ENCODE assay signal across 8 mouse cellular contexts in genomic region chrX:11663187-11663829, GRCm38 (mm10).
A peak's percentile ranks its signal among the peaks of the same experiment; 100 is the strongest.
DNase-seq lines count a peak whose midpoint lies in the region; ATAC-seq and TF ChIP-seq lines count a peak whose summit lies in the region.

No protein-coding gene starts in this region.

- TF ChIP-seq CTCF in kidney, adult 2 months (conservative IDR thresholded peaks at IDR 0.05; ENCODE audit: insufficient read depth, insufficient read length, low read depth, low read length), result no peak

- no peaks in the 10 kb centered on the region for H3K36me3 ChIP-seq in hindbrain, embryonic 10.5 days
- H3K36me3 ChIP-seq in hindbrain, embryonic 16.5 days (ENCODE audit: control insufficient read depth, insufficient read depth, low read length), result no peaks in the 10 kb centered on the region
- no peaks in the 10 kb centered on the region for H3K36me3 ChIP-seq in embryonic facial prominence, embryonic 14.5 days (ENCODE audit: control insufficient read depth, insufficient read depth, low read length)
- no peaks in the 10 kb centered on the region for H3K36me3 ChIP-seq in kidney, adult 2 months (ENCODE audit: control insufficient read depth, insufficient read depth, low read length)
- no peaks in the 10 kb centered on the region for H3K36me3 ChIP-seq in neural tube, embryonic 14.5 days (ENCODE audit: control insufficient read depth, insufficient read depth, low read length)

- no peak for TF ChIP-seq POLR2A in kidney, adult 2 months (IDR thresholded peaks at IDR 0.05; ENCODE audit: low read depth, low read length)

- WGBS in hindbrain, embryonic 10.5 days, result 16% methylated on average over 6 of the region's 6 CpGs
- 27% methylated on average over 5 of the region's 6 CpGs for WGBS in hindbrain, embryonic 16.5 days
- WGBS in embryonic facial prominence, embryonic 14.5 days, result 44% methylated on average over 4 of the region's 6 CpGs
- 39% methylated on average over 6 of the region's 6 CpGs for WGBS in kidney, adult 2 months
- WGBS in neural tube, embryonic 14.5 days, result 16% methylated on average over 6 of the region's 6 CpGs

- DNase-seq in hindbrain, embryonic 10.5 days (ENCODE audit: low spot score), result peak; percentile 35
- DNase-seq in embryonic facial prominence, embryonic 14.5 days (ENCODE audit: low spot score), result no peak
- peak; percentile 76 for DNase-seq in kidney, adult 2 months
- DNase-seq in left cerebral cortex, postnatal 36 days (ENCODE audit: low spot score in 2 of 2), result no peak

- H3K4me1 ChIP-seq in hindbrain, embryonic 10.5 days (replicated peaks), result peaks cover 34% of the 10 kb centered on the region
- H3K4me1 ChIP-seq in hindbrain, embryonic 16.5 days (ENCODE audit: control insufficient read depth, insufficient read depth, low read depth, low read length), result peaks cover 6% of the 10 kb centered on the region
- H3K4me1 ChIP-seq in embryonic facial prominence, embryonic 14.5 days (ENCODE audit: control insufficient read depth, insufficient read depth, low read length), result peaks cover 4% of the 10 kb centered on the region
- peaks cover 5% of the 10 kb centered on the region; the same call in 1 of the 2 replicates for H3K4me1 ChIP-seq in kidney, adult 2 months (ENCODE audit: control insufficient read depth, insufficient read depth, low read length)
- no peaks in the 10 kb centered on the region for H3K4me1 ChIP-seq in neural tube, embryonic 14.5 days (ENCODE audit: control insufficient read depth, insufficient read depth, low read length)

- no peak overlapping the region for H3K4me3 ChIP-seq in hindbrain, embryonic 10.5 days
- H3K4me3 ChIP-seq in hindbrain, embryonic 16.5 days (ENCODE audit: low read length), result no peak overlapping the region
- no peak overlapping the region for H3K4me3 ChIP-seq in embryonic facial prominence, embryonic 14.5 days (ENCODE audit: low read depth, low read length)
- no peak overlapping the region for H3K4me3 ChIP-seq in kidney, adult 2 months (ENCODE audit: insufficient read depth, low read depth, low read length)
- no peak overlapping the region for H3K4me3 ChIP-seq in neural tube, embryonic 14.5 days (ENCODE audit: low read depth, low read length)

- intact Hi-C loops in left cerebral cortex, postnatal 36 days (cut with DNase I), result loop anchor here (10.0 kb wide), 1 partner anchor 141 kb away; no protein-coding TSS in a partner anchor

- H3K27ac ChIP-seq in hindbrain, embryonic 10.5 days, result peak overlapping the region; percentile 94
- no peak overlapping the region for H3K27ac ChIP-seq in hindbrain, embryonic 16.5 days (ENCODE audit: low read depth, low read length)
- 0 out of 2 replicates have a peak overlapping the region, but pooled peaks have one; percentile 84 for H3K27ac ChIP-seq in embryonic facial prominence, embryonic 14.5 days (replicated peaks; ENCODE audit: low read depth, low read length)
- no peak overlapping the region for H3K27ac ChIP-seq in kidney, adult 2 months (ENCODE audit: insufficient read depth, low read depth, low read length)
- H3K27ac ChIP-seq in neural tube, embryonic 14.5 days (ENCODE audit: low read depth, low read length), result no peak overlapping the region

- H3K4me2 ChIP-seq in hindbrain, embryonic 16.5 days (ENCODE audit: low read length), result no peak overlapping the region
- no peak overlapping the region for H3K4me2 ChIP-seq in embryonic facial prominence, embryonic 14.5 days (ENCODE audit: low read depth, low read length)
- H3K4me2 ChIP-seq in neural tube, embryonic 14.5 days (ENCODE audit: low read depth, low read length), result no peak overlapping the region

- no peak; the same call in 1 of the 2 replicates for ATAC-seq in hindbrain, embryonic 16.5 days
- no peak for ATAC-seq in embryonic facial prominence, embryonic 14.5 days (ENCODE audit: low read depth)
- ATAC-seq in neural tube, embryonic 14.5 days (ENCODE audit: low read depth), result 0 out of 2 replicates have a peak, but pooled peaks have one; percentile 16
- ATAC-seq in inflammation-experienced regulatory T-cells, adult 6 months, result no peak
- ATAC-seq in frontal cortex, adult (ENCODE audit: low TSS enrichment), result no peak

- H3K9me3 ChIP-seq in hindbrain, embryonic 10.5 days, result no peaks in the 10 kb centered on the region
- 0 out of 2 replicates have a peak, but pooled peaks cover 2% of the 10 kb centered on the region for H3K9me3 ChIP-seq in hindbrain, embryonic 16.5 days (ENCODE audit: control insufficient read depth, low read length)
- H3K9me3 ChIP-seq in embryonic facial prominence, embryonic 14.5 days (ENCODE audit: control insufficient read depth, low read length), result no peaks in the 10 kb centered on the region
- H3K9me3 ChIP-seq in neural tube, embryonic 14.5 days (ENCODE audit: control insufficient read depth, low read length), result no peaks in the 10 kb centered on the region

- H3K27me3 ChIP-seq in hindbrain, embryonic 10.5 days (ENCODE audit: insufficient read depth, poor library complexity, severe bottlenecking), result peaks cover 85% of the 10 kb centered on the region
- H3K27me3 ChIP-seq in hindbrain, embryonic 16.5 days (replicated peaks; ENCODE audit: control insufficient read depth, insufficient read depth, low read length), result no peaks in the 10 kb centered on the region; the same call in 1 of the 2 replicates
- peaks cover 8% of the 10 kb centered on the region for H3K27me3 ChIP-seq in embryonic facial prominence, embryonic 14.5 days (replicated peaks; ENCODE audit: control insufficient read depth, insufficient read depth, low read length)
- H3K27me3 ChIP-seq in kidney, adult 2 months (replicated peaks; ENCODE audit: control insufficient read depth, insufficient read depth, low read length), result no peaks in the 10 kb centered on the region
- no peaks in the 10 kb centered on the region for H3K27me3 ChIP-seq in neural tube, embryonic 14.5 days (ENCODE audit: control insufficient read depth, insufficient read depth, low read length)

- H3K9ac ChIP-seq in hindbrain, embryonic 16.5 days (ENCODE audit: low read depth, low read length), result no peak overlapping the region
- H3K9ac ChIP-seq in embryonic facial prominence, embryonic 14.5 days (ENCODE audit: low read depth, low read length), result no peak overlapping the region
- H3K9ac ChIP-seq in neural tube, embryonic 14.5 days (replicated peaks; ENCODE audit: low read depth, low read length), result no peak overlapping the region

Comparison
In these comparisons a context has a peak if more than half of its experiments do, and no peak if none do; other contexts are left out.
1. H3K27ac ChIP-seq: peak in hindbrain, embryonic 10.5 days (single experiment) and embryonic facial prominence, embryonic 14.5 days (single experiment); none in hindbrain, embryonic 16.5 days (single experiment), kidney, adult 2 months (single experiment) and neural tube, embryonic 14.5 days (single experiment).
2. DNase-seq: peak in hindbrain, embryonic 10.5 days (single experiment) and kidney, adult 2 months (single experiment); none in embryonic facial prominence, embryonic 14.5 days (single experiment) and left cerebral cortex, postnatal 36 days (0 of 2).